Mouse (Mus musculus) left cerebral cortex, postnatal 36 days (tissue): Measurements from ENCODE around the gene Cog1. TPM values are rescaled to one million over a fixed set of nuclear protein-coding genes. Genes with fewer than 3 reads are reported as not detected.

ENCODE experiments used
- DNase-seq, 2 experiments: peaks; one replicate each; pipeline ENCODE4 v3.0.0; 2021 to 2022; ENCODE audit warnings: low spot score in 2 of 2, mixed read lengths in 1 of 2
- intact Hi-C: fragments of 180-260 bp; cut with DNase I; formaldehyde crosslinking; loops from one replicate; pipeline ENCODE4 v1.15.1; 2025
- total RNA-seq, 2 experiments: library from RNA; stranded (reverse); gene quantifications; 2 replicates each; pipeline ENCODE4 v1.2.3; 2021

Cog1 gene
- total RNA-seq, 2 experiments from 2014 or later, result 42.8 to 47.8 TPM

- intact Hi-C loops, result no loop called here
- no peak for DNase-seq
Measured at GRCm38 (mm10) chr11:113627785-113628184, 21.2 kb upstream of the Cog1 start.

DNA sequence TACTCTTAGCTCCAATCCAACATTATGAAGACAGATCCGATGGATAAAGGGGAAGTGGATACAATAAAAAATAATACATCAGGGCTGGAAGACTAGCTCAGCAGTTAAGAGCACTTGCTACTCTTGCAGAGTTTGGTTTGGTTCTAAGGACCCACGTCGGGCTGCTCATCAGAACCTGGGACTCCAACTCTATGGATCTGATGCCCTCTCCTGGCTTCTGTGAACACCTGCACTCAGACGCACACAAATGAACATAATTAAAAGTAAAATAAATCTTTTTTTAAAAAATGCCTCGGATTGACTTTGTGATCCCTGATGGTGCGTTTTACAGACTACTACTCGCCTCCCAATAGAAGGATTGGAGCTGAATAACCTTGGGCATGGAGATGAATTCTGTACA, 18.3 kb upstream of the Cog1 start:
- intact Hi-C loops, result loop anchor here (1.0 to 5.0 kb wide), 2 partner anchors 332 to 443 kb away; no protein-coding TSS in a partner anchor
- no peak for DNase-seq

- intact Hi-C loops, result loop anchor here (5.0 kb wide), 1 partner anchor 444 kb away; no protein-coding TSS in a partner anchor
- DNase-seq, result no peak
Measured at GRCm38 (mm10) chr11:113631302-113631701, 17.7 kb upstream of the Cog1 start.

DNA sequence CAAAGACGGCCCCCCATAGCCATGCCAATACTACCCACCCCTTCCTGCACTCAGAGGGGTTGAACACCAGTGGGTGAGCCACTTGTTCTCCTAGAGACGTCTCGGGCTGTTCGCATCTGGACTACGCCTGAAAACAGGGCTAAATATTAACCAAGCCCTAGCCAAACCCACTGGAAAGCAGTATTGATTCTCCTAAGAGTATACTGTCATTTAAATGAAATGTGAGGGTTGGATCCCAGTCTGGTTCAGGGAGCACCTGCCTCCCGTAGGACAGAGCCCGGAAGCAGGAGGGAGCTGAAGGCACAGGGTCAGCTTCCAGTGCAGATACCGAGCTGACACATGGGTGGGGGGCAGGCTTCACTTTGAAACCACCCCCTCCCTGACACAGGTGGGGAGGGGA, 17.1 kb upstream of the Cog1 start:
- DNase-seq, result no peak
- intact Hi-C loops, result loop anchor here (5.0 kb wide), 1 partner anchor 445 kb away; no protein-coding TSS in a partner anchor

GRCm38 (mm10) chr11:113632303-113632702, 16.7 kb upstream of the Cog1 start:
- DNase-seq, result no peak
- intact Hi-C loops, result loop anchor here (5.0 kb wide), 1 partner anchor 445 kb away; no protein-coding TSS in a partner anchor

GRCm38 (mm10) chr11:113633398-113633797, 15.6 kb upstream of the Cog1 start:
- intact Hi-C loops, result loop anchor here (5.0 kb wide), 1 partner anchor 446 kb away; no protein-coding TSS in a partner anchor

GRCm38 (mm10) chr11:113634699-113635121, 14.3 kb upstream of the Cog1 start:
- intact Hi-C loops, result loop anchor here (5.0 kb wide), 1 partner anchor 447 kb away; no protein-coding TSS in a partner anchor
- DNase-seq, result no peak

More at GRCm38 (mm10) chr11:113633398-113633797, 15.6 kb upstream of the Cog1 start:
- no peak for DNase-seq

DNA sequence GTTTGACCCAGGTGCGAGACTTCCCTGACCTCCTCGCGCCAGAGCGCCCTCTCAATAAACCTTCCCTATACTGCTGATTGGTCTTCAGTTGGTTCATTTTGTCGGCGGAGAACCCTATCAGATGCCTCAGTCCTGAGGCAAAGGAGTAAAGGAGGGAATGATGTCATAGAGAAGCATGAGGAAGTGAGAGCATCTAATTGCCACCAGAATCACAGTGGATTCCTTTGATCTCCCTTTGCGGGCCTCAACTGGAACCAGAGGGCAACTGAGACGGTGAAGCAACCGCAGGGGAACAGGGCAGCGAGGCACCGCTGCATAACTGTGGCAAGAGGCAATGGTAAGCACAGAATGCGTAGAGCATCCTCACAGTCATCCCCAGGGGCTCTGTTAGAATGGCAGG, 10.3 kb upstream of the Cog1 start:
- intact Hi-C loops, result no loop called here
- DNase-seq, result no peak

GRCm38 (mm10) chr11:113645181-113645580, 3.8 kb upstream of the Cog1 start:
- no peak for DNase-seq
- intact Hi-C loops, result no loop called here

GRCm38 (mm10) chr11:113648152-113648551, 817 bp upstream of the Cog1 start:
- intact Hi-C loops, result loop anchor here (2.0 kb wide), 2 partner anchors 37 to 163 kb away; partner anchors contain the start of genes D11Wsu47e and Fam104a
- DNase-seq, result peak; percentile 81 to 82

DNA sequence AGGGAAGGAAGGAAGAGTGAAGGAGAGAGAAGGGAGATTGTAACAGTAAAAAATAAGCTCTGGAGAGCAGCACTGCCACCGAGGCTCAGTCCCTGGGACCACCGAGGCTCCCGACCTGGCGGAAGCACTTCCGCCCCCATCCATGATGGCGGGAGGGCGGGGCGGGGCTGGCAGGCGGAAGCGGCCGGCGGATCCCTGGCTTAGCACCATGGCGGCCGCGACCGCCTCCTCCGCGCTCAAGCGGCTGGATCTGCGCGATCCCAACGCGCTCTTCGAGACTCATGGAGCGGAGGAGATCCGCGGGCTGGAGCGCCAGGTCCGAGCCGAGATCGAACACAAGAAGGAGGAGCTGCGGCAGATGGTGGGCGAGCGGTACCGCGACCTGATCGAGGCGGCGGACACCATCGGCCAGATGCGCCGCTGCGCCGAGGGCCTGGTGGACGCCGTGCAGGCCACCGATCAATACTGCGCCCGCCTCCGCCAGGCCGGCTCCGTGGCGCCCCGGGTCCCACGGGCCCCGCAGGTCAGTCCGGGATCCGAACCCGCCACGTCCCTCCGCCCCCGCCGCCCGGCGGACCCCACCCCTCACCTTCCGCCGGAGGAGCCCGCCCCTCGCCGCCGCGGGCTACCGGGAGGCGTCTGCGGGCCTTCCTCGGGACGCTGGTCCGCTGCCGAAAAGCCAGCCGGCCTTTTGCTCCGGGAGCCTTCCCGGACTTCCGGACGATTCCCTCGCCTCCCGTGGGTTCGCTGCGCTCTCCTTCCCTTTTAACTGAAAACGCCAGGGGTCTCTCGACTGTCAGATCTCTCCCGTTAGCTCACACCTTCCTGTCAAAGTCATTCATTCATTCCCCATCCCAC, 613 bp downstream of the Cog1 start, which contains the start of gene Slc39a11:
TSS of gene Slc39a11 (minus strand) at position 727 of the 858 bp plus-strand sequence.
- intact Hi-C loops, result loop anchor here (2.0 kb wide), 2 partner anchors 35 to 161 kb away; partner anchors contain the start of genes D11Wsu47e and Fam104a
- peak; percentile 64 to 73 for DNase-seq

DNA sequence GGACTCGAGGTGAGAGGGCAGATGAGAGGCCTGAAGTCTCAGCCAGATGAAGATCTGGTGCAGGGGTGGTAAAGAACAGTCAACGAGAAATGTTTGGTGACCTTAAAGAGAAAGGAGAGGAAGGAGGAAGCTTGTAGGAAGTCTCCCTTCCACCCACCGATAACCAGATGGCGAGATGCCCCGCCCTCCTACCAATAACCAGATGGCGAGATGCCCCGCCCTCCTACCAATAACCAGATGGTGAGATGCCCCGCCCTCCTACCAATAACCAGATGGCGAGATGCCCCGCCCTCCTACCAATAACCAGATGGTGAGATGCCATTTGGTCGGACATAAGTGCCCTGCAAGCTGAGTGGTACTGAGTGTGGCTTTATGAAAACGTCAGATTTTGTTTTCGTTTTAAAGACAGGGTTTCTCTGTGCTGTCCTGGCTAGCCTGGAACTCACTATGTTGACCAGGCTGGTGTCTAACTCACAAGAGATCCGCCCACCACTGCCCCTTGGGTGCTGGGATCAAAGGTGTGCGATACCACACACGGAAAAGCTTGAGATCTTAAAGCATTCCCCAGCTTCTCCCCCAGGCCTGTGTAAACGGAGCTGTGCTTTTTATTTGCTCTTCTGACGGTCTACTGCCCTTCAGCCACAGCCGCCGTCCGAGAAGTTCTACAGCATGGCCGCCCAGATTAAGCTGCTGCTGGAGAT, 2.4 kb downstream of the Cog1 start:
- DNase-seq, result no peak
- intact Hi-C loops, result no loop called here

DNA sequence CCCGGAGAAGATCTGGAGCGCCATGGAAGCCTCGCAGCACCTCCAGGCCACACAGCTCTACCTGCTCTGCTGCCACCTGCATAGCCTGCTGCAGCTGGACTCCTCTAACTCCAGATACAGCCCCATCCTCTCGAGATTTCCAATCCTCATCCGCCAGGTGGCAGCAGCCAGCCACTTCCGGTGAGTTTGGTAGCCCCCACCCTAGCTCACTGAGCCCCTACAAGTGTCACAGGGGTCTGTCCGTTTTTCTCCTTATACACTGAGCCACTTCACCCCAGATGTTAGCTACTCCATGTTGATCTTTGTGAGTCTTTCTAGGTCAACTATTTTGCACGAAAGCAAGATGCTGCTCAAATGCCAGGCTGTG, 2.9 kb downstream of the Cog1 start:
- DNase-seq, result peak in 1 of 2 experiments; percentile 36
- intact Hi-C loops, result no loop called here

DNA sequence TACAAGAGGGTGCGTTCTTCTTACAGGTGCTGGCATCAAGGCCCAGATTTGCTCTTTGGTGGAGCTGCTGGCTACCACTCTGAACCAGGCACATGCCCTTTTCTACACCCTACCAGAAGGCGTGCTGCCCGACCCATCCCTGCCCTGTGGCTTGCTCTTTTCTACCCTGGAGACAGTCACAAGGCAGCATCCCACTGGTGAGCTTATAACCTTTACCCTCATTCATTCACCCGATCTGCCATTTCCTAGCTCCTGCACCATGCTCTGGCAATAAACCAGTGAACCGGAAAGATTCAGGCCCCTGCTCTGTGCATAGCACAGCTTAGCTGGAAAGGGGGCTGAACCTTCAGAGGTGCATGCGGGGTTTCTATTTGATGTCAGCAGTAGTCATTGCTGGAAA, 3.5 kb downstream of the Cog1 start:
- no peak for DNase-seq
- intact Hi-C loops, result no loop called here

DNA sequence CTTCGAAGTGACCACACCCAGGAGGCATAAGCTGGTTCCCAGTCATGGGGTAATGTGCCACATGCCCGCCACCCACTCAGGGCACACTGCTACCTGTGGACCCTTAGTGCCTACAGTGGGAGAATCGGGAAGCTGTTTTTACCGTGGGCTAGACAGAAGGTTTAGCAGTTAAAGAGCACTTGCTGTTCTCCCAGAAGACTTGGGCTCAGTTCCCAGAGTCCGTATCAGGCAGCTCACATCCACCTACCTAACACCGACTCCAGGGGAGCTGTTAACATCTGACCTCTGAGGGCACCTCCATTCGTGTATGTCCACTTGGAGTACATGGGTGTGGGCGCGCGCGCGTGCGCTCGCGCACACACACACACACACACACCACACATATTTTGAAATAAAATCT, 5.1 kb downstream of the Cog1 start:
- DNase-seq, result no peak
- intact Hi-C loops, result no loop called here

GRCm38 (mm10) chr11:113654561-113655270, 5.7 kb downstream of the Cog1 start:
- intact Hi-C loops, result no loop called here
- DNase-seq, result peak in 1 of 2 experiments; percentile 47

DNA sequence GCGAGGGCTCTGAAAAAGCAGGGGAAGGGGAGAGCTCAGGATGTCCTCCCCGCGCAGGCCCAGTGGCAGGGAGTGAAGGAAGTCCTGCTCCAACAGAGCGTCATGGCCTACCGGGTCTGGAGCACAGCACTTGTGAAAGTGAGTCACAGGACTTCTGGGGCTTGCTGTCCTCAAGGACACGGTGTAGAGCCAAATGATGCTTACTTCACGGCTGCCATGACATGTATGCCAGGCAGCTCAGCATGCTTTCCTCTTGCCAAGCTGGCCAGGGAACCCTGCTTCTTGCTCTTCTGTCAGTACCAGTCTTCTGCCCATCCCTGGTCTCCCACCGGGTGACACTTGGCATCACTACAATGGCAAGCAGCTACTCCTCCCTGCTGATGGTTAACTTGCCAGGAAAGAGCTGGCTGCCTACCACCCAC, 7.6 kb downstream of the Cog1 start:
- no peak for DNase-seq
- intact Hi-C loops, result no loop called here

DNA sequence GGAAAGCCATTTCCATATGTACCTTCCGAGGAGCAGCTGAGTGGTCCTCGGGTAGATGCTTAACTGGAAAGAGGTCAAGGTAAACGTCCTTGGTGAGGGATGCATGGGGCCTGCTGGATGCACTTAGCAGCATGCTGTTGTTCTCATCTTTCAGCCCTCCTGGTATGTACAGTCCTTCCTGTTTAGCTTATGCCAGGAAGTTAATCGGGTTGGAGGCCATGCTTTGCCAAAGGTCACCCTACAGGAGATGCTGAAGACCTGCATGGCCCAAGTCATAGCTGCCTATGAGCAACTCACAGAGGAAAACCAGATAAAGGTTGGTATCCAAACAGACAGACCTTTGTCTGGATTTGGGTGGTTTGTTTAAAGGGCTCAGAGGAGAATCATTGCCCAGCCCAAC, 8.3 kb downstream of the Cog1 start:
- DNase-seq, result no peak
- intact Hi-C loops, result no loop called here

GRCm38 (mm10) chr11:113658319-113658718, 9.3 kb downstream of the Cog1 start:
- intact Hi-C loops, result no loop called here
- DNase-seq, result no peak

- DNase-seq, result no peak
- intact Hi-C loops, result no loop called here
Measured at GRCm38 (mm10) chr11:113658763-113659162, 9.8 kb downstream of the Cog1 start.
